Mouse (Mus musculus): ENCODE measurements around the gene Ppfibp1.

Gene Ppfibp1

DNA sequence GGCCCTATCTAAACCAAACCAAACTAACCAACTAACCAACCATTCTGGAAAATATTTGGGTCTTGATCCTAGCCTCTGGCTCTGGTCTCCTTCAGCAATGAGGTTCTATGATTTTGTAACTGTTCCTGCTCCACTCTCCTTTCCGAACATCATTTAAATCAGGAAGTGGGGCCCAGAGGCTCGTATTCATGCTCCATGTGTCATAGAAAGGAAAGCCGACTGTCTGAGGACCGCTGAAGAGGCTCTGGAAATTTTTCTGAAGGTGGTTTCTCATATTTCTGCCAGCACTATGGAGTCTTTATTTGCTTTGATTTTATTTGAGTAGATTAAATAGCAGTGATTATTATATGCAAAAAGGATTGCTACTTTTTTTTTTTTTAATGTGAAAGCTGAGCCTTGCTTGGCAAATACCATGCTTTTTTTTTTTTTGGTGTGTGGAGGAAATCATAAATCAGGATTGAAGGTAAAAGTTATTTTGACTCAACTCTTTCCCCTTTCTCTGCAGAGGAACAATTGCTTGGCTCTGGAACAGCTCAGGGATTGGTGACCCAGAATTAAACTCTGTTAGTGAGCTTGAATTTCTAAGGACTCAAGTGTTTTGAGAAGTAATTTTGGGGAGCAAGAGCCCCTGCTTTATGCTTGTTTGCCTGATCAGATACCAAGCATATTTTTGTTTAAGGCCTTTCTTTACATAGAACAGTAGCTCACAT, 25.4 kb downstream of the Ppfibp1 start:
- no peak for DNase-seq (ENCODE audit: low spot score)

DNA sequence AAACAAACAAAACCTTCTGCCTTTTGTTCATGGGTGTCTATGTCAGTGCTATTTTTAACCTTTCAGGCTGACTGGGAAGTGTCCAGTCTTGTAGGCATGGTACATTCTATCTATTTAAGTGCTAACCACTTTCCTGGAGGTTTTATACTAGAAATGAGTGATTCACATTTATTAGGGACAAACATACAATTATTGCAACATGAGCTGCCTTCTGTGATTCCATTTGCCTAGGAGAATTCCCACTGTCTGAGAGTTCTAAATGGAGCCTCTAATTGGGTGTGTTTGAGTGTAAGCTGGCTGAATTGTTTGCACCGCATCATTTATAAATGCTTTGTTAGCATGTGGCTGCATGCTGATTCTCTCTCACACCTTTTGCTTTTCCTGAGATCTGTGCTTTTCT, 27.5 kb downstream of the Ppfibp1 start:
- DNase-seq (ENCODE audit: low spot score) = no peak

- no peak for DNase-seq (ENCODE audit: low spot score)
Measured at GRCm38 (mm10) chr6:146917396-146917795, 29.1 kb downstream of the Ppfibp1 start.

- no peak for DNase-seq (ENCODE audit: low spot score)
Measured at GRCm38 (mm10) chr6:146918341-146918740, 30.1 kb downstream of the Ppfibp1 start.

- DNase-seq (ENCODE audit: low spot score) = no peak
Measured at GRCm38 (mm10) chr6:146926415-146926980, 38.2 kb downstream of the Ppfibp1 start.

- no peak for DNase-seq (ENCODE audit: low spot score)
Measured at GRCm38 (mm10) chr6:146928108-146928507, 39.8 kb downstream of the Ppfibp1 start.

- no peak for DNase-seq (ENCODE audit: low spot score)
Measured at GRCm38 (mm10) chr6:146929031-146929430, 40.7 kb downstream of the Ppfibp1 start.

DNA sequence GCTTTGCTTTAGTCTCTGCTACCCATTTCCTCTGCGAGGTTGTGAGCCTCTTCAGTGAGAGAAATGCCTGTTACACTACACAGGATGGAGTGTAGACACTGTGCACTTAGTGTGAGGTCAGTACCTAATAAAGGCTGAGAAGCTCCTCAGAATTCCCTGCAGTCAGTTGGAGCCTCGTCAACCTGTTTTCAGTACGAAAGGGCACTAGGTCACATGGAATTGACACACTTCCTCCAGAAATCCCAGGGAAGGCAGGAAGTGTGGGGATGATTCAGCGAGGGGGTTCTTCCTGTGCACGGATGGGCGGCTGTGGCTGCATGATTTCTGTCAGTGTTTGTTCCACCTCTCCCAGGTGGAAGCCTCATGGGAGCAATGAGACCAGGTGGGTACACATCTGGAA, 44.8 kb downstream of the Ppfibp1 start:
- no peak for DNase-seq (ENCODE audit: low spot score)

GRCm38 (mm10) chr6:146935957-146936356, 47.7 kb downstream of the Ppfibp1 start:
- peak; percentile 43 for DNase-seq (ENCODE audit: low spot score)

DNA sequence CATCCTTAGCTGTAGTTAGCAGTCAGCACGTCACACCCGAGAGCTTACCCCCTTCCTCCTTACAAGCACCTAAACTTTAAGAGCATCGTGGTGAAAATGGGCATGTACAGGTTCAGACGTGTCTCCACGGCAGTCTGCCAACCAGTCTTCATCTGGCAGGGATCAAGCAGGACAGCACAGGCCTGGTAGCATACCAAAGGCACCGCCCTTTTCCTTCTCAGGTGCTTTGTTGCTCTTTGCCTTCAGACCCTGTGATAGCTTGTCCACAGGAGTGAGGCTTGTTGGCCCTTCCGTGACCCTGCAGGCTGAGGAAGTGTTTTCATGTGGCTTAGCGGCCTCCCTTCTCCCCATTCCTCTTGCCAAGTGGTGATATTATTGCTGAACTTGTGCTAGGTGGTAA, 50.7 kb downstream of the Ppfibp1 start:
- DNase-seq (ENCODE audit: low spot score) = peak; percentile 91

DNA sequence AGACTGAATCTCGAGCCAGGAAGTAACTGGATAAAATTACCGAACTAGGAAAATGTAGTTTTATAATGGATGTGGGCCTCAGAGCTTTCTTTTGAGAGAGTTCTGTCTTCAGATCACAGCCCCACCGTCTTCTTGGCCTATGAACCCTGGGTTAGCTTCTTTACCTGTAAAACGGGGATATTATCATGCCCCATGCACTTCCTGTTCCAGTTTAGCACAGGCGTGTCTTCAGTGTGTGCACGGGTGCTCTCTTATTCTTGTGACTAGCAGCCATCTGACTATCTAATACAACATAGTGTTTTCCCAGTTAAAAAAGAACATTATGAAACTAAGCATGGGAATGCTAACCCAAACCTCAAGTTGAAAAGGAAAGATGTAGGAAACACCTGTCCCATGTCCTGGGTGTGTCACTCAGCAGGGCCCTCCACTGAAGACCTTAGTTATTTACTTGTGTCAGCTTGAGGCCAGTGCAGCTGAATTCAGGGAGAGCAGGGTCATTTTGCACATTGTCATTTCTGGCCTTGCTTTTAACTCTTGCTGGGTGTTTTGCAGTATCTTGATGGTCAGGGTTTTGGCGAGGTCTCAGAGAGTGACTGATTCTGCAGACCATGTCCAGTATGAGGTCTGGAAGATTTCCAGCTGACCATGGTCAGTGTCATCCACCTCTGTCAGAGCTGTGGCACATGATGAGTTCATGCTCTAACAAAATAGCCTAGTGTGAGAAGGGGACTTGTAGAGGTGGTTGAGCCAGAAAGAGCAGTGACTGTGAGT, 53.4 kb downstream of the Ppfibp1 start:
- no peak for DNase-seq (ENCODE audit: low spot score)

DNA sequence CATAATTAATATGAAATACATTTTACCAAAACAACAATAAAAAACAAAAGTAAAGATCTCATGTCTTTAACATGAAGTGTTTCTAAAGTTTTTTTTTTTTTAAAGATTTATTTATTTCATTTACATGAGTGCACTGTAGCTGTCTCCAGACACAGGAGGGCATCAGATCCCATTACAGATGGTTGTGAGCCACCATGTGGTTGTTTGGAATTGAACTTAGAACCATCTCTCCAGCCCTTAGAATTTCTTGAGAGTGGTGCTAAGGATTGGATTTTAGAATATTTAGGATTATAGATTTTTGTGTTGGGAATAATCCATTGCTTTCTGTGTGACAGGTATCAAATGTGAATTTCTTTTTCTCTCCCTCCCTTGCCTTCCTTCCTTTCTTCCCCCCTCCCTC, 55.7 kb downstream of the Ppfibp1 start:
- DNase-seq (ENCODE audit: low spot score) = no peak

DNA sequence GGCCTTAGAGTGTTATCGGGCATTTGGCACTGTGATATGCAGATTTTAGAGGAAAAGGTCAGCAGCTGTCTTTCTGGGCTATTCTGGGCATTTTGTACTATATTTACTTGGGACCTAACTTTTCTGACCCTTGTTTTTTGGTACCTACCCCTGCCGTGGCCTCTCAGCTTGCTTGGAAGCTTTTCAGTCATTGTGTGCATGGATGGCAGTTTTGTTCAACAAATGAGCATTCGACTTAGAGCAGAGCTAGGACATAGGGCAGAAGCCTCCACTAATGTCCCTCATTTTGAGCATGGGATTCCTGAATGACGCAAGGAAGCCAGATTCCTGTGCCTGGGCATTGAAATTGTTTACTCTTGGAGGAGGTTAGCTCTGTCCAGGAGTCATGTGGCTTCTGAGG, 56.5 kb downstream of the Ppfibp1 start:
- no peak for DNase-seq (ENCODE audit: low spot score)

GRCm38 (mm10) chr6:146946327-146947029, 58.2 kb downstream of the Ppfibp1 start:
- DNase-seq (ENCODE audit: low spot score) = no peak

DNA sequence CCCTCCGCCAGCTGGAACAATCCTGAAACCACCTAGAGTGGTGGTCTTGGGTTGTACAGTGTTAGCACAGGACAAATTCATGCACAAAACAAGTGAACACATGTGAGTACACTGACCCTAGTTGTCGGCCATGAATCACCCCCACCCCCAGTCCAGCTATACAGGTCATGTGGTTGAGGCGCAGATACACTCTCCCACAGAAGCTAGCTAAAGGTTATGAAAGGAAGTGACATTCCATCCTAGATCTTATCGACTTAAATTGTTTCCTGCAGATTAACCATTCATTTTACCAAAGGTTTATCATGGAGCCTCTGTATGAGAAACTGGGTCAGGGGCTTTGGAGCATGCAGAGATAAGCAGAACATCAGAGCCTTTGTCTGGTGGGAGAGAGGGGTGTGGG, 58.9 kb downstream of the Ppfibp1 start:
- DNase-seq (ENCODE audit: low spot score) = no peak

DNA sequence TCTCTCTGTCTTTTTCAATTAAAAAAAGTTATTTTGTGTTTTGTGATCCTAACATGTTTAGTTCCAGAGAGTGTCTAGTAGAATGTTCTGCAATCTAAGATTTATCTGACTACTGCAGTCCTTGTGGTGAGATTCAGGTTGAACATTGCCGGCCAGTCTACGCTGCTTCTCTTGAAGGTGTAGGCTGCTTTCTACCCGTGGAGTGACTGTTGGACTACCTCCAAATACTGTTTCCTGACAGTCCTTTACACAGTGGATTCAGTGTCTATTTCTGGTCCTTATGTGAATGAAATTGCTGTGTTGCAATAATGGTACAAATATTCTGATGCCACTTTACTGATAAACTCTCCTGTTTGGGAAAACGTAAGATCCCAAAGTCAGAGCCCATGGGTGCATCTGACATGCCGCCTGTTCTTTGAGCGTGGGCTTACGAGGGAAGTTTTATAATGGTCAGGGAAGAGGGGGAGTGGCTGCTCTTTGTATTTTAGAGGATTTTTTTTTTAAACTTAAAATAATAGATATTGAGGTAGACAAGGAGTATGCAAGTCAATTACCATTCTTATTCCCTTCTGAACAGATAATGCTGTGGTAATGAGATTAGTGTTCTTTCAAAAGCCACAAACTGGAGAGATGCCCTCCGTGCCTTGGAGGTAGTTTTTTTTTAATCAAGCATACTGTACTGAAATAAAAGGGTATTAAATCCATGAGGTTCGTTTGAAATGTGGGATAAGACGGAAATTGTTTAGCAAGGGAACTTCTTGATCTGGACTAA, 61.6 kb downstream of the Ppfibp1 start:
- DNase-seq (ENCODE audit: low spot score) = no peak

GRCm38 (mm10) chr6:146950454-146950832, 62.2 kb downstream of the Ppfibp1 start:
- no peak for DNase-seq (ENCODE audit: low spot score)

DNA sequence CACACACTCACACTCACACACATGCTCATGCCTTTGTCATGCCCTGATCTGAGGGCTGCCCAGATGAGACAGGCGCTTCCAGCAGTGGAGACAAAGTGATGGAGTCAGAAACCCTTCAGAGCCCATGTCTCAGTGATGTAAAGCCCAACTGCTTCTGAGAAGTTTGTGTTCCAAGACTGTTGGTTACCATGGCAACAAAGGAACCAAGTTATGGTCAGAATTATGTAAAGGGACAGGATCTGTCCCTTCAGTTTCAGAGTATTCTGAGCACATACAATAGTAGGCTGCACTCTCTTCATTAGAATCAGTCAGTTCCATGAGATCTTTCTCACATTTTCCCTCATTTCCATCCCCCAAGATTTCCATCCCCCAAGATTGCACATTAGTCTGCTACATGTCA, 66.0 kb downstream of the Ppfibp1 start, which contains the start of gene 1700034J05Rik:
1700034J05Rik (minus strand) TSS at position 165 of the 400 bp plus-strand sequence.
- no peak for DNase-seq (ENCODE audit: low spot score)

GRCm38 (mm10) chr6:146955475-146955874, 67.2 kb downstream of the Ppfibp1 start:
- DNase-seq (ENCODE audit: low spot score) = no peak

DNA sequence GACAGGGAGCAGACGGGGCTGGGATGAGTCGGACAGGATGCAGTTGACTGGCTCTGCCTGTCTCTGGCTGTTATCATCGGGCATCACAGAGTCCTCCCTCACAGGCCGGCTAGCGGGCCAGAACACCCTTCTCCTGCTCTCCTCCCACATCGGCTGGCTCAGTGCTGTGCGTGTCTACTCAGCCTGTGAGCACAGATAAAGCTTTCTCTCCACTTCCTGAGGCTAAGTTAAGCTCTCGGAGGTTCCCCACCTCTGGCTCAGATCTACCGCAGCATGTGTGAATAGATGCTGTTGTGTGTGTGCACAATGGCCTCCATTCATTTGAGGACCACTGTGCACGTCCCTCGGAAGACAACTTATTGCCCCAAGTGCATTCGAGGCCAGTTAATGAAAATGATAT, 67.6 kb downstream of the Ppfibp1 start:
- peak; percentile 38 for DNase-seq (ENCODE audit: low spot score)

GRCm38 (mm10) chr6:146956961-146957360, 68.7 kb downstream of the Ppfibp1 start:
- no peak for DNase-seq (ENCODE audit: low spot score)

GRCm38 (mm10) chr6:146958694-146959093, 70.4 kb downstream of the Ppfibp1 start:
- no peak for DNase-seq (ENCODE audit: low spot score)
